Mouse (Mus musculus) liver, embryonic 15.5 days (tissue): ENCODE measurements around the gene Tmem151b. TPM values are rescaled to one million over a fixed set of nuclear protein-coding genes. Genes with fewer than 3 reads are reported as not detected.

Source experiments
- ATAC-seq: fragments of 200-750 bp; cut with Nextera tagmentation; 2 replicates; pipeline ENCODE4 v1.8.0; 2017; ENCODE audit warnings: moderate number of reproducible peaks, mild to moderate bottlenecking, moderate library complexity; ENCODE audit not compliant: insufficient read depth
- H3K27ac ChIP-seq: fragments of 300-500 bp; sonication (generic); replicated peaks from 2 replicates; pipeline ENCODE4 v1.5.1; 2015; ENCODE audit warnings: mild to moderate bottlenecking, inconsistent platforms
- H3K27me3 ChIP-seq: fragments of 300-500 bp; sonication (generic); 2 replicates; pipeline ENCODE4 v1.6.1; 2015; ENCODE audit warnings: mild to moderate bottlenecking, inconsistent platforms
- H3K36me3 ChIP-seq: fragments of 300-500 bp; sonication (generic); replicated peaks from 2 replicates; pipeline ENCODE4 v1.6.1; 2015; ENCODE audit warnings: moderate library complexity, mild to moderate bottlenecking, inconsistent platforms
- H3K4me1 ChIP-seq: fragments of 300-500 bp; sonication (generic); replicated peaks from 2 replicates; pipeline ENCODE4 v1.6.1; 2015; ENCODE audit warnings: inconsistent platforms
- H3K4me2 ChIP-seq: fragments of 300-500 bp; sonication (generic); 2 replicates; pipeline ENCODE4 v1.6.1; 2015; ENCODE audit warnings: moderate library complexity, mild to moderate bottlenecking, inconsistent platforms
- H3K4me3 ChIP-seq: fragments of 300-500 bp; sonication (generic); replicated peaks from 2 replicates; pipeline ENCODE4 v1.5.1; 2015; ENCODE audit warnings: mild to moderate bottlenecking, inconsistent platforms
- H3K9ac ChIP-seq: fragments of 300-500 bp; sonication (generic); 2 replicates; pipeline ENCODE4 v1.6.1; 2015; ENCODE audit warnings: moderate library complexity, mild to moderate bottlenecking, inconsistent platforms
- H3K9me3 ChIP-seq: fragments of 300-500 bp; sonication (generic); replicated peaks from 2 replicates; pipeline ENCODE4 v1.6.1; 2016; ENCODE audit warnings: inconsistent platforms
- WGBS: fragments of 180-500 bp; shearing (Covaris S2); methylation state at CpG from one replicate; pipeline ENCODE4 v1.1.7; 2015; ENCODE audit warnings: mixed read lengths; ENCODE audit not compliant: insufficient replicate concordance; 5-methylcytosine and 5-hydroxymethylcytosine counted together
- polyA plus RNA-seq: library from polyadenylated mRNA; unstranded; fragments of >200 nt; fragmentation: Nextera tagmentation; extraction: Ambion mirVana; gene quantifications from 2 replicates; pipeline ENCODE4 v1.2.1, GENCODE M21; 2015

The Tmem151b gene
- polyA plus RNA-seq, 1 experiment from 2014 or later = 0.07 TPM

GRCm38 (mm10) chr17:45553065-45553464 is 3.6 kb upstream of the Tmem151b start:
- no peak for ATAC-seq
- 75% methylated on average over 3 of the region's 3 CpGs for WGBS
- Histone ChIP-seq H3K27me3 (peaks cover 91% of the 10 kb centered on the region), H3K36me3 (no peaks in the 10 kb centered on the region), H3K4me3 (no peak overlapping the region), H3K27ac (no peak overlapping the region), H3K4me1 (peaks cover 43% of the 10 kb centered on the region), H3K9ac (no peak overlapping the region), H3K4me2 (no peak overlapping the region), H3K9me3 (no peaks in the 10 kb centered on the region)

GRCm38 (mm10) chr17:45551816-45552451 is 2.5 kb upstream of the Tmem151b start:
- H3K4me1 ChIP-seq = peaks cover 33% of the 10 kb centered on the region
- no peak overlapping the region for H3K27ac ChIP-seq
- H3K9me3 ChIP-seq = no peaks in the 10 kb centered on the region
- peaks cover 91% of the 10 kb centered on the region for H3K27me3 ChIP-seq
- WGBS = 5% methylated on average over 8 of the region's 8 CpGs
- H3K9ac ChIP-seq = no peak overlapping the region
- H3K36me3 ChIP-seq = no peaks in the 10 kb centered on the region
- H3K4me3 ChIP-seq = no peak overlapping the region
- no peak overlapping the region for H3K4me2 ChIP-seq
- no peak for ATAC-seq

DNA sequence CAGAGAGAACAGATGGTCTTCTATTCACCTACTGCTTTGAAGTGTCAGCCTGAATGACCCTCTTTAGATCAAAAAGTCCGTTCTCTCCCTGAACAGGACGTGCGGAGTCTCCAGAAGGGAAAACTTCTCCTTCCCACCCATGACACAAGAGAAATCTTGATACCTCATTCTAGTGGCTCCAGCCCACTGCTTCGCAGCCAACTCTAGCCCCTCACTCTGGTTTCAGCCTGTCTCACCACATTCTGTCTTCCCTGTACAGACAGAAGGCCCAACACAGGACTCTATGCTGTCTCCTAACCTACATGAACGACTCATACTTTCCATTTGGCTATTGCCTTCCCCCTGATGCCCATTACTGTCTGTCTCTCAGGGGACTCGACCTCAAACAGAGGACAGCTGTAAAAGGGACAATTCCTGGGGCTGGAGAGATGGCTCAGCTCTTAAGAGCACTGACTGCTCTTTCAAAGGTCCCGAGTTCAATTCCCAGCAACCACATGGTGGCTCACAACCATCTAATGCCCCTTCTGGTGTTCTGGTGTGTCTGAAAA is 1.8 kb upstream of the Tmem151b start:
- ATAC-seq = no peak
- WGBS = 55% methylated on average over 7 of the region's 7 CpGs

DNA sequence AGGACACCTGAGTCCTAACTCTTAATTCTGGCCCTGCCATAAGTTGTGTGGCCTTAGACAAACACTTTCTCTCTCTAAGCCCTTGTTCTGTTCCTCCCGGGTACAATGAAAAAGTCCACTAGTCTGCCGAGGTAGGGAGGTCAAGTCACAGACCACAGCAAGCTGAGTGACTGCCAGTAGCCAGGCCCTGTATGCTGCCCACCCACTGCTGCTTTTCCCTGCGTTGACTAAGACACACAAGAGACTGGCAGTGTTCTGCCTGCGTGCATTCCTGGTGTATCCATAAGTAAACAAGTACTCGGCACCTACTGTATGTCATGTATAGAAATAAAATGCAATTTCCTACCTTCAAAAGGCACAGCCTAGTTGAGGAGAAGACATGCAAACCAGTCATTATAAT is 776 bp upstream of the Tmem151b start:
- H3K4me3 ChIP-seq = no peak overlapping the region
- H3K4me2 ChIP-seq = no peak overlapping the region
- H3K9me3 ChIP-seq = no peaks in the 10 kb centered on the region

More for the DNA sequence above, 1.8 kb upstream of the Tmem151b start:
- H3K4me3 ChIP-seq = no peak overlapping the region
- no peaks in the 10 kb centered on the region for H3K9me3 ChIP-seq
- H3K4me1 ChIP-seq = peaks cover 28% of the 10 kb centered on the region
- no peak overlapping the region for H3K9ac ChIP-seq
- H3K27ac ChIP-seq = no peak overlapping the region
- no peaks in the 10 kb centered on the region for H3K36me3 ChIP-seq
- H3K27me3 ChIP-seq = peaks cover 91% of the 10 kb centered on the region
- no peak overlapping the region for H3K4me2 ChIP-seq

GRCm38 (mm10) chr17:45548541-45549512 is 650 bp downstream of the Tmem151b start:
- Histone ChIP-seq H3K4me2 (peak overlapping the region; percentile 71), H3K27ac (no peak overlapping the region), H3K27me3 (peaks cover 93% of the 10 kb centered on the region), H3K9ac (no peak overlapping the region), H3K36me3 (no peaks in the 10 kb centered on the region), H3K4me1 (peaks cover 12% of the 10 kb centered on the region), H3K4me3 (peak overlapping the region; percentile 47), H3K9me3 (no peaks in the 10 kb centered on the region)
- 3% methylated on average over 67 of the region's 68 CpGs for WGBS
- ATAC-seq = no peak

More for the DNA sequence above, 776 bp upstream of the Tmem151b start:
- Histone ChIP-seq H3K36me3 (no peaks in the 10 kb centered on the region), H3K27ac (no peak overlapping the region), H3K9ac (no peak overlapping the region), H3K27me3 (peaks cover 91% of the 10 kb centered on the region), H3K4me1 (peaks cover 17% of the 10 kb centered on the region)
- no peak for ATAC-seq
- 30% methylated on average over 5 of the region's 5 CpGs for WGBS

DNA sequence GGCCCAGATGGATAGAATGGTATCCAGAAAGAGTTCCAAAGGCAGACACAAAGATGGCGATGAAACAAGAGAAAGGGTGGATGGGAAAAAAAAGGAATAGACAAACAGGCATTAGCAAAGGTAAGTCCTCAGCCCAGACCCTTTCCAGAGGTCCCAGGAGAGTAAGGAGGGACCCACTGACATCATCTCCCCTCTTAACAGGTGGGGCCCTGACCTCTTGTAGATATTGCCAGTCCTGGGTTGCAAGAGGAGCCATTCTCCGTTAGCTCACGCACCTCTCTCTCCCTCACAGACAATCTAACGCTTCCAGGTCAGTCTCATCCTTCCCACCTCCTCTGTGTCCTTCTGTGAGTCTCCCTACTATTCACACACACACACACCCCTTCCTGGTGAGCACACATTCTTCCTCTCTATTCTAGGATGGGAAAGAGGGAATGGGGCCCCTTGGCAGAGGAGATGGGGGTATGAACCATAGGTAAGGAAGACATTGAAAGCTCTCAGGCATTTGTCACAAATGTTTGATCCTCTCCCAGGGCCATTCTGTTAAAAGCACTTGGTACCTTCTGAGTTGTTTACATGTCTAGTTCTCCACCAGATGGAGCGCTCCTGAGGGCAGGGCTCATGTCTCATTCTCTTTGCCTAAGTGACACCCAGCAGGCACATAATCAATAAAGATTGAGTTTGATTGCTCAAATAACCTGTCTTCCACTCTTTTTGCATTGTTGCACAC is 1.9 kb downstream of the Tmem151b start:
- no peak overlapping the region for H3K9ac ChIP-seq
- no peaks in the 10 kb centered on the region for H3K36me3 ChIP-seq
- H3K9me3 ChIP-seq = no peaks in the 10 kb centered on the region
- H3K4me1 ChIP-seq = peaks cover 12% of the 10 kb centered on the region
- no peak overlapping the region for H3K4me3 ChIP-seq
- no peak overlapping the region for H3K4me2 ChIP-seq
- WGBS = 66% methylated on average over 5 of the region's 5 CpGs
- no peak overlapping the region for H3K27ac ChIP-seq
- H3K27me3 ChIP-seq = peaks cover 98% of the 10 kb centered on the region
- no peak for ATAC-seq

GRCm38 (mm10) chr17:45546941-45547340 is 2.5 kb downstream of the Tmem151b start:
- no peak for ATAC-seq
- H3K9ac ChIP-seq = no peak overlapping the region
- WGBS = 49% methylated on average over 16 of the region's 16 CpGs

GRCm38 (mm10) chr17:45545278-45545961 is 4.1 kb downstream of the Tmem151b start:
- H3K9me3 ChIP-seq = no peaks in the 10 kb centered on the region
- no peak overlapping the region for H3K9ac ChIP-seq
- peaks cover 100% of the 10 kb centered on the region for H3K27me3 ChIP-seq
- H3K36me3 ChIP-seq = no peaks in the 10 kb centered on the region
- H3K4me3 ChIP-seq = no peak overlapping the region
- ATAC-seq = no peak
- peaks cover 9% of the 10 kb centered on the region for H3K4me1 ChIP-seq
- H3K27ac ChIP-seq = no peak overlapping the region
- 4% methylated on average over 74 of the region's 74 CpGs for WGBS
- H3K4me2 ChIP-seq = peak overlapping the region; percentile 5; the same call in 1 of the 2 replicates

More at GRCm38 (mm10) chr17:45546941-45547340, 2.5 kb downstream of the Tmem151b start:
- no peaks in the 10 kb centered on the region for H3K9me3 ChIP-seq
- no peaks in the 10 kb centered on the region for H3K36me3 ChIP-seq
- H3K4me1 ChIP-seq = peaks cover 11% of the 10 kb centered on the region
- no peak overlapping the region for H3K4me2 ChIP-seq
- no peak overlapping the region for H3K4me3 ChIP-seq
- peaks cover 100% of the 10 kb centered on the region for H3K27me3 ChIP-seq
- H3K27ac ChIP-seq = no peak overlapping the region

GRCm38 (mm10) chr17:45544873-45545277 is 4.6 kb downstream of the Tmem151b start:
- no peak for ATAC-seq
- Histone ChIP-seq H3K4me3 (no peak overlapping the region), H3K27ac (no peak overlapping the region), H3K9ac (no peak overlapping the region), H3K4me2 (no peak overlapping the region), H3K27me3 (peaks cover 100% of the 10 kb centered on the region), H3K4me1 (peaks cover 9% of the 10 kb centered on the region), H3K9me3 (no peaks in the 10 kb centered on the region), H3K36me3 (no peaks in the 10 kb centered on the region)
- 2% methylated on average over 46 of the region's 46 CpGs for WGBS
